Mouse (Mus musculus): ENCODE results near the gene Tmem179b. TPM values are rescaled to one million over a fixed set of nuclear protein-coding genes. Genes with fewer than 3 reads are reported as not detected.

Gene Tmem179b
- polyA plus RNA-seq, 2 experiments, result 63.5 to 83.6 TPM

- peaks cover 39% of the 10 kb centered on the region for H3K36me3 ChIP-seq (ENCODE audit: control insufficient read depth, insufficient read depth, low read length)
- H3K4me1 ChIP-seq (ENCODE audit: control insufficient read depth, insufficient read depth, low read length), result peaks cover 38% of the 10 kb centered on the region
- peak within 1 kb of the TSS; percentile 94 for H3K9ac ChIP-seq (ENCODE audit: low read depth, low read length, severe bottlenecking)
- peak; percentile 97; the same call in 1 of the 2 replicates for TF ChIP-seq POLR2A (IDR thresholded peaks at IDR 0.05; ENCODE audit: borderline replicate concordance, extremely low read depth, insufficient read depth, insufficient read length)
- peak within 1 kb of the TSS; percentile 100 for H3K4me3 ChIP-seq (replicated peaks; ENCODE audit: low read length)
- peak within 1 kb of the TSS; percentile 87 for H3K4me2 ChIP-seq (replicated peaks; ENCODE audit: low read depth, low read length, severe bottlenecking)
- peak within 1 kb of the TSS; percentile 96 for H3K27ac ChIP-seq (replicated peaks; ENCODE audit: low read depth, low read length)
- ATAC-seq (ENCODE audit: low FRiP score, low read depth) (peak; percentile 91), DNase-seq (ENCODE audit: low spot score) (peak; percentile 100)
- H3K27me3 ChIP-seq (ENCODE audit: control insufficient read depth, insufficient read depth, low read length), result no peaks in the 10 kb centered on the region
- H3K9me3 ChIP-seq (ENCODE audit: control insufficient read depth, low read length), result no peaks in the 10 kb centered on the region
- 1% methylated on average over 33 of the region's 33 CpGs for WGBS
These were observed 44.7 kb upstream of the Tmem179b start, which contains the start of gene Ttc9c for GRCm38 (mm10) chr19:8818801-8819595. Gene Ttc9c (minus strand): TSS chr19:8819333.

- WGBS, result 26% methylated on average over 14 of the region's 14 CpGs
- DNase-seq (ENCODE audit: low spot score), result no peak
- no peak for TF ChIP-seq POLR2A (IDR thresholded peaks at IDR 0.05; ENCODE audit: borderline replicate concordance, extremely low read depth, insufficient read depth, insufficient read length)
- H3K9me3 ChIP-seq (ENCODE audit: control insufficient read depth, low read length), result no peaks in the 10 kb centered on the region
- peaks cover 37% of the 10 kb centered on the region for H3K4me1 ChIP-seq (ENCODE audit: control insufficient read depth, insufficient read depth, low read length)
- H3K4me3 ChIP-seq (replicated peaks; ENCODE audit: low read length), result peak overlapping the region; percentile 100
- H3K27ac ChIP-seq (replicated peaks; ENCODE audit: low read depth, low read length), result peak overlapping the region; percentile 92
- no peak for ATAC-seq (ENCODE audit: low FRiP score, low read depth)
- no peaks in the 10 kb centered on the region for H3K27me3 ChIP-seq (ENCODE audit: control insufficient read depth, insufficient read depth, low read length)
- peak overlapping the region; percentile 87 for H3K4me2 ChIP-seq (replicated peaks; ENCODE audit: low read depth, low read length, severe bottlenecking)
- peak overlapping the region; percentile 65 for H3K9ac ChIP-seq (ENCODE audit: low read depth, low read length, severe bottlenecking)
- H3K36me3 ChIP-seq (ENCODE audit: control insufficient read depth, insufficient read depth, low read length), result peaks cover 38% of the 10 kb centered on the region
These were observed 44.1 kb upstream of the Tmem179b start for GRCm38 (mm10) chr19:8818301-8818798.

- no peak for DNase-seq (ENCODE audit: low spot score)
- Histone ChIP-seq H3K4me2 (replicated peaks; ENCODE audit: low read depth, low read length, severe bottlenecking) (peak overlapping the region; percentile 87), H3K9ac (ENCODE audit: low read depth, low read length, severe bottlenecking) (0 out of 2 replicates have a peak overlapping the region, but pooled peaks have one; percentile 31), H3K27ac (replicated peaks; ENCODE audit: low read depth, low read length) (no peak overlapping the region), H3K27me3 (ENCODE audit: control insufficient read depth, insufficient read depth, low read length) (no peaks in the 10 kb centered on the region), H3K4me1 (ENCODE audit: control insufficient read depth, insufficient read depth, low read length) (peaks cover 25% of the 10 kb centered on the region), H3K9me3 (ENCODE audit: control insufficient read depth, low read length) (no peaks in the 10 kb centered on the region), H3K36me3 (ENCODE audit: control insufficient read depth, insufficient read depth, low read length) (peaks cover 45% of the 10 kb centered on the region), H3K4me3 (replicated peaks; ENCODE audit: low read length) (peak overlapping the region; percentile 10; the same call in 1 of the 2 replicates)
- no peak for ATAC-seq (ENCODE audit: low FRiP score, low read depth)
- WGBS, result 89% methylated on average over 3 of the region's 3 CpGs
- no peak for TF ChIP-seq POLR2A (IDR thresholded peaks at IDR 0.05; ENCODE audit: borderline replicate concordance, extremely low read depth, insufficient read depth, insufficient read length)
These were observed 42.7 kb upstream of the Tmem179b start for GRCm38 (mm10) chr19:8817001-8817400.

DNA sequence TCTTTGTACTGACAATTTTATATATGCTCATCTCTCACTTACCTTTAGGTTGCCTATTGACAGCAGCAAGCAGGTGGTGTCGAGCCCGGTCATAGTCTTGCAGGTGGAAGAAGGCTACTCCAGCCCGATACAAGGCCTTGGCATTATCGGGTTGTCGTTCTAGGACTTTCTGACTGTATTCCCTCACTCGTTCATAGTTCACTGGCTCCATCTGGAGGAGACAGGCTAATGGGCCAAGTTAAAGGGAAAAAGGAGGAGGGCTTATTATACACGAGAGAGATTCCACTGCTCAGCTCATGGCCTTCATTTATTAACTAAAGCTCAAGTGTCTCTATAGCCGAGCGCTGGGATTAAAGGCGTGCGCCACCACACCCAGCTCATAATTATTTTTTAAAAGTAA is 41.5 kb upstream of the Tmem179b start:
- DNase-seq (ENCODE audit: low spot score), result no peak
- Histone ChIP-seq H3K9ac (ENCODE audit: low read depth, low read length, severe bottlenecking) (no peak overlapping the region), H3K27me3 (ENCODE audit: control insufficient read depth, insufficient read depth, low read length) (no peaks in the 10 kb centered on the region), H3K4me1 (ENCODE audit: control insufficient read depth, insufficient read depth, low read length) (peaks cover 22% of the 10 kb centered on the region), H3K27ac (replicated peaks; ENCODE audit: low read depth, low read length) (no peak overlapping the region), H3K4me3 (replicated peaks; ENCODE audit: low read length) (no peak overlapping the region), H3K36me3 (ENCODE audit: control insufficient read depth, insufficient read depth, low read length) (peaks cover 54% of the 10 kb centered on the region), H3K4me2 (replicated peaks; ENCODE audit: low read depth, low read length, severe bottlenecking) (no peak overlapping the region), H3K9me3 (ENCODE audit: control insufficient read depth, low read length) (no peaks in the 10 kb centered on the region)
- no peak for TF ChIP-seq POLR2A (IDR thresholded peaks at IDR 0.05; ENCODE audit: borderline replicate concordance, extremely low read depth, insufficient read depth, insufficient read length)
- ATAC-seq (ENCODE audit: low FRiP score, low read depth), result no peak
- WGBS, result 80% methylated on average over 11 of the region's 11 CpGs

- peaks cover 68% of the 10 kb centered on the region for H3K36me3 ChIP-seq (ENCODE audit: control insufficient read depth, insufficient read depth, low read length)
- no peak overlapping the region for H3K9ac ChIP-seq (ENCODE audit: low read depth, low read length, severe bottlenecking)
- no peak overlapping the region for H3K4me3 ChIP-seq (replicated peaks; ENCODE audit: low read length)
- TF ChIP-seq POLR2A (IDR thresholded peaks at IDR 0.05; ENCODE audit: borderline replicate concordance, extremely low read depth, insufficient read depth, insufficient read length), result no peak
- ATAC-seq (ENCODE audit: low FRiP score, low read depth) (no peak), DNase-seq (ENCODE audit: low spot score) (no peak)
- no peaks in the 10 kb centered on the region for H3K27me3 ChIP-seq (ENCODE audit: control insufficient read depth, insufficient read depth, low read length)
- WGBS, result 95% methylated on average over 5 of the region's 5 CpGs
- H3K4me2 ChIP-seq (replicated peaks; ENCODE audit: low read depth, low read length, severe bottlenecking), result no peak overlapping the region
- H3K27ac ChIP-seq (replicated peaks; ENCODE audit: low read depth, low read length), result no peak overlapping the region
- peaks cover 6% of the 10 kb centered on the region for H3K4me1 ChIP-seq (ENCODE audit: control insufficient read depth, insufficient read depth, low read length)
- H3K9me3 ChIP-seq (ENCODE audit: control insufficient read depth, low read length), result no peaks in the 10 kb centered on the region
These were observed 32.5 kb upstream of the Tmem179b start for GRCm38 (mm10) chr19:8806810-8807209.

Measured in limb, embryonic 14.5 days (tissue).